ENCODE assay signal across 8 mouse cellular contexts in genomic region chr2:77945596-77946485, GRCm38 (mm10). TPM values are rescaled to one million over a fixed set of nuclear protein-coding genes. Genes with fewer than 3 reads are reported as not detected.
DNase-seq lines count a peak whose midpoint lies in the region; ATAC-seq and TF ChIP-seq lines count a peak whose summit lies in the region.

Gene Cwc22, minus strand, starts transcription at chr2:77946375.

- no peaks in the 10 kb centered on the region for H3K27me3 ChIP-seq in embryonic facial prominence, embryonic 14.5 days (replicated peaks; ENCODE audit: control insufficient read depth, insufficient read depth, low read length)
- no peaks in the 10 kb centered on the region for H3K27me3 ChIP-seq in heart, adult 2 months (ENCODE audit: control insufficient read depth, insufficient read depth, low read length)
- H3K27me3 ChIP-seq in limb, embryonic 13.5 days, result no peaks in the 10 kb centered on the region
- no peaks in the 10 kb centered on the region for H3K27me3 ChIP-seq in midbrain, embryonic 16.5 days (ENCODE audit: control insufficient read depth, insufficient read depth, low read depth, low read length)

- H3K36me3 ChIP-seq in embryonic facial prominence, embryonic 14.5 days (ENCODE audit: control insufficient read depth, insufficient read depth, low read length), result no peaks in the 10 kb centered on the region
- peaks cover 7% of the 10 kb centered on the region for H3K36me3 ChIP-seq in heart, adult 2 months (ENCODE audit: control insufficient read depth, insufficient read depth, low read length)
- H3K36me3 ChIP-seq in limb, embryonic 13.5 days, result peaks cover 2% of the 10 kb centered on the region; the same call in 1 of the 2 replicates
- H3K36me3 ChIP-seq in midbrain, embryonic 16.5 days (ENCODE audit: control insufficient read depth, insufficient read depth, low read length), result no peaks in the 10 kb centered on the region

- peak; percentile 47; the same call in 1 of the 2 replicates for TF ChIP-seq POLR2A in heart, adult 2 months (IDR thresholded peaks at IDR 0.05; ENCODE audit: insufficient read depth, low read depth, low read length)

- under 1% methylated on average over 54 of the region's 55 CpGs for WGBS in embryonic facial prominence, embryonic 14.5 days
- under 1% methylated on average over 55 of the region's 55 CpGs for WGBS in heart, adult 2 months
- WGBS in limb, embryonic 13.5 days, result under 1% methylated on average over 50 of the region's 55 CpGs
- WGBS in midbrain, embryonic 16.5 days, result under 1% methylated on average over 55 of the region's 55 CpGs

- ATAC-seq in embryonic facial prominence, embryonic 14.5 days (ENCODE audit: low read depth), result peak; percentile 94
- peak; percentile 91 for ATAC-seq in limb, embryonic 13.5 days (ENCODE audit: low FRiP score, low read depth)
- ATAC-seq in midbrain, embryonic 16.5 days, result peak; percentile 96

- peaks cover 6% of the 10 kb centered on the region for H3K4me1 ChIP-seq in embryonic facial prominence, embryonic 14.5 days (ENCODE audit: control insufficient read depth, insufficient read depth, low read length)
- H3K4me1 ChIP-seq in heart, adult 2 months (ENCODE audit: control insufficient read depth, insufficient read depth, low read length), result no peaks in the 10 kb centered on the region; the same call in 1 of the 2 replicates
- H3K4me1 ChIP-seq in limb, embryonic 13.5 days, result peaks cover 14% of the 10 kb centered on the region
- H3K4me1 ChIP-seq in midbrain, embryonic 16.5 days (ENCODE audit: control insufficient read depth, insufficient read depth, low read length), result peaks cover 14% of the 10 kb centered on the region

- H3K4me3 ChIP-seq in embryonic facial prominence, embryonic 14.5 days (ENCODE audit: low read depth, low read length), result peak within 1 kb of the TSS; percentile 78
- H3K4me3 ChIP-seq in heart, adult 2 months, result peak within 1 kb of the TSS; percentile 96
- peak within 1 kb of the TSS; percentile 78 for H3K4me3 ChIP-seq in limb, embryonic 13.5 days
- peak within 1 kb of the TSS; percentile 74 for H3K4me3 ChIP-seq in midbrain, embryonic 16.5 days (ENCODE audit: low read depth, low read length)

- intact Hi-C loops in heart, adult 2 months (cut with DNase I), result no loop called here

- peak; percentile 36; the same call in 1 of the 2 replicates for TF ChIP-seq EP300 in heart, adult 2 months (IDR thresholded peaks at IDR 0.05; ENCODE audit: insufficient read depth, low read depth, low read length)

- TF ChIP-seq CTCF in heart, adult 2 months (IDR thresholded peaks at IDR 0.05), result no peak

- H3K27ac ChIP-seq in embryonic facial prominence, embryonic 14.5 days (replicated peaks; ENCODE audit: low read depth, low read length), result peak within 1 kb of the TSS; percentile 86
- H3K27ac ChIP-seq in heart, adult 2 months, result peak within 1 kb of the TSS; percentile 90
- peak within 1 kb of the TSS; percentile 79; the same call in 1 of the 2 replicates for H3K27ac ChIP-seq in limb, embryonic 13.5 days
- peak within 1 kb of the TSS; percentile 78 for H3K27ac ChIP-seq in midbrain, embryonic 16.5 days (ENCODE audit: low read length)

- DNase-seq in 3T3-L1 (ENCODE audit: low read depth, low spot score), result peak; percentile 99
- peak; percentile 27 to 71 for DNase-seq in adrenal gland, postnatal 4 days (ENCODE audit: low spot score in 2 of 2)
- DNase-seq in embryonic facial prominence, embryonic 14.5 days (ENCODE audit: low spot score), result peak; percentile 97
- peak; percentile 87 to 88 for DNase-seq in heart, adult 2 months
- DNase-seq in kidney, adult 8-10 months, result peak; percentile 85 to 92
- DNase-seq in spleen, postnatal 10 days (ENCODE audit: low spot score in 2 of 2), result peak; percentile 80 to 97

- H3K9me3 ChIP-seq in embryonic facial prominence, embryonic 14.5 days (ENCODE audit: control insufficient read depth, low read length), result no peaks in the 10 kb centered on the region
- H3K9me3 ChIP-seq in limb, embryonic 13.5 days, result no peaks in the 10 kb centered on the region
- H3K9me3 ChIP-seq in midbrain, embryonic 16.5 days (replicated peaks; ENCODE audit: control insufficient read depth, low read length, poor library complexity, severe bottlenecking), result no peaks in the 10 kb centered on the region

- H3K4me2 ChIP-seq in embryonic facial prominence, embryonic 14.5 days (ENCODE audit: low read depth, low read length), result peak within 1 kb of the TSS; percentile 93
- H3K4me2 ChIP-seq in limb, embryonic 13.5 days (replicated peaks), result peak within 1 kb of the TSS; percentile 77
- peak within 1 kb of the TSS; percentile 76 for H3K4me2 ChIP-seq in midbrain, embryonic 16.5 days (ENCODE audit: low read length)

- H3K9ac ChIP-seq in embryonic facial prominence, embryonic 14.5 days (ENCODE audit: low read depth, low read length), result peak within 1 kb of the TSS; percentile 93
- H3K9ac ChIP-seq in heart, adult 2 months (ENCODE audit: low read depth, low read length), result peak within 1 kb of the TSS; percentile 90
- H3K9ac ChIP-seq in limb, embryonic 13.5 days, result peak within 1 kb of the TSS; percentile 93
- peak within 1 kb of the TSS; percentile 85 for H3K9ac ChIP-seq in midbrain, embryonic 16.5 days (ENCODE audit: low read depth, low read length)

- peaks cover 2% of the 10 kb centered on the region for H3K79me2 ChIP-seq in heart, adult 2 months (replicated peaks; ENCODE audit: control insufficient read depth, insufficient read depth, low read length)

RNA-seq across cellular contexts. Expression of gene Cwc22, which starts in this region (rescaled TPM):
- total RNA-seq in adrenal gland, postnatal 4 days (2021), result 10 to 100 TPM; 41.1 TPM
- 26.6 and 28.9 TPM in 2 replicates for polyA plus RNA-seq in embryonic facial prominence, embryonic 14.5 days (2014; fragmentation: Nextera tagmentation; extraction: Ambion mirVana)
- 10 to 100 TPM; 10.7 to 15.5 TPM for total RNA-seq in heart, adult 2 months (2021)
- 2.1 and 6.6 TPM in 2 replicates for polyA plus RNA-seq in heart, adult 2 months (2012; rRNA removed)
- polyA plus RNA-seq in limb, embryonic 13.5 days (2015; fragmentation: Nextera tagmentation; extraction: Ambion mirVana), result 33.9 and 36.1 TPM in 2 replicates
- polyA plus RNA-seq in midbrain, embryonic 16.5 days (2015; fragmentation: Nextera tagmentation; extraction: Ambion mirVana), result 20.6 and 23.2 TPM in 2 replicates

Comparison
In these comparisons a context has a peak if more than half of its experiments do, and no peak if none do; other contexts are left out.
1. Peak in every context shown above with its lines: DNase-seq, ATAC-seq, H3K4me3 ChIP-seq and H3K27ac ChIP-seq.
2. DNase-seq: peak in every context shown above with its lines; median percentile 99 in 3T3-L1; 97 in embryonic facial prominence, embryonic 14.5 days; 88 in kidney, adult 8-10 months; 88 in spleen, postnatal 10 days; 88 in heart, adult 2 months; 49 in adrenal gland, postnatal 4 days.